Mouse (Mus musculus): ENCODE data around the gene Metrnl. TPM values are rescaled to one million over a fixed set of nuclear protein-coding genes. Genes with fewer than 3 reads are reported as not detected.

The Metrnl gene
- polyA plus RNA-seq, 1 experiment from 2014 or later, result 3.5 TPM

DNA sequence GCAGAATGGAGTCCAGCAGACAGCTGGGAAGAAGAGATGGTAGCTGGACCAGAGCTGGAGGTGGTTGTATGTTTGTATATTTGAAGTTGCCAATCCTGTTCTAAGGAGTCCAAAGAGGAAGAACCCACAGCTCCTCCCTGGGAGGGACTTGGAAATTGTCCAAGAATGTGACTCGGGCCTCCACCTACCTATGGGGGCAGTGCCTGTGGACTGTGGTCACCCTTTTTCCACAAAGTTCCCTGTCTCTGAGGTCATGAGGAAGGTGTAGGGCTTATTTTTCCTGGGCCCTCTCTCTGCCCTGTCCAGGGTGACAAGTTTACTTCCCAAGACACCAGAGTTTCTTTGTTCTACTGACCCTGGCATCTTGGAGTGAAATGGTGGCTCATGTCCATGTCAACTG, 39.6 kb downstream of the Metrnl start:
- ATAC-seq (ENCODE audit: low read depth) (no peak), DNase-seq (no peak)
- H3K9ac ChIP-seq, result no peak overlapping the region
- no peaks in the 10 kb centered on the region for H3K4me1 ChIP-seq (replicated peaks)
- no peaks in the 10 kb centered on the region for H3K9me3 ChIP-seq (replicated peaks)
- no peaks in the 10 kb centered on the region for H3K36me3 ChIP-seq
- no peaks in the 10 kb centered on the region for H3K27me3 ChIP-seq
- H3K27ac ChIP-seq, result no peak overlapping the region
- no peak overlapping the region for H3K4me3 ChIP-seq (replicated peaks)
- no peak overlapping the region for H3K4me2 ChIP-seq
- WGBS (ENCODE audit: insufficient replicate concordance), result 35% methylated on average over 1 of the region's 1 CpGs

GRCm38 (mm10) chr11:121741433-121741832, 40.1 kb downstream of the Metrnl start:
- no peak overlapping the region for H3K9ac ChIP-seq
- no peaks in the 10 kb centered on the region for H3K9me3 ChIP-seq (replicated peaks)
- H3K4me2 ChIP-seq, result no peak overlapping the region
- no peak for ATAC-seq (ENCODE audit: low read depth)
- no peak overlapping the region for H3K27ac ChIP-seq
- H3K27me3 ChIP-seq, result no peaks in the 10 kb centered on the region
- 44% methylated on average over 1 of the region's 1 CpGs for WGBS (ENCODE audit: insufficient replicate concordance)
- no peaks in the 10 kb centered on the region for H3K4me1 ChIP-seq (replicated peaks)
- no peaks in the 10 kb centered on the region for H3K36me3 ChIP-seq
- H3K4me3 ChIP-seq (replicated peaks), result no peak overlapping the region
- no peak for DNase-seq

- H3K9me3 ChIP-seq (replicated peaks), result no peaks in the 10 kb centered on the region
- no peak overlapping the region for H3K27ac ChIP-seq
- no peaks in the 10 kb centered on the region for H3K36me3 ChIP-seq
- H3K27me3 ChIP-seq, result no peaks in the 10 kb centered on the region
- H3K9ac ChIP-seq, result no peak overlapping the region
- no peak overlapping the region for H3K4me2 ChIP-seq
- no peaks in the 10 kb centered on the region for H3K4me1 ChIP-seq (replicated peaks)
- DNase-seq, result no peak
- H3K4me3 ChIP-seq (replicated peaks), result no peak overlapping the region
- 54% methylated on average over 1 of the region's 1 CpGs for WGBS (ENCODE audit: insufficient replicate concordance)
- ATAC-seq (ENCODE audit: low read depth), result no peak
Observed at GRCm38 (mm10) chr11:121743113-121743512, 41.8 kb downstream of the Metrnl start.

- no peaks in the 10 kb centered on the region for H3K4me1 ChIP-seq (replicated peaks)
- H3K4me3 ChIP-seq (replicated peaks), result no peak overlapping the region
- no peaks in the 10 kb centered on the region for H3K27me3 ChIP-seq
- ATAC-seq (ENCODE audit: low read depth), result no peak
- no peak for DNase-seq
- H3K36me3 ChIP-seq, result no peaks in the 10 kb centered on the region
- no peak overlapping the region for H3K4me2 ChIP-seq
- H3K9ac ChIP-seq, result no peak overlapping the region
- H3K27ac ChIP-seq, result no peak overlapping the region
- H3K9me3 ChIP-seq (replicated peaks), result no peaks in the 10 kb centered on the region
Observed at GRCm38 (mm10) chr11:121743915-121744628, 42.7 kb downstream of the Metrnl start.

DNA sequence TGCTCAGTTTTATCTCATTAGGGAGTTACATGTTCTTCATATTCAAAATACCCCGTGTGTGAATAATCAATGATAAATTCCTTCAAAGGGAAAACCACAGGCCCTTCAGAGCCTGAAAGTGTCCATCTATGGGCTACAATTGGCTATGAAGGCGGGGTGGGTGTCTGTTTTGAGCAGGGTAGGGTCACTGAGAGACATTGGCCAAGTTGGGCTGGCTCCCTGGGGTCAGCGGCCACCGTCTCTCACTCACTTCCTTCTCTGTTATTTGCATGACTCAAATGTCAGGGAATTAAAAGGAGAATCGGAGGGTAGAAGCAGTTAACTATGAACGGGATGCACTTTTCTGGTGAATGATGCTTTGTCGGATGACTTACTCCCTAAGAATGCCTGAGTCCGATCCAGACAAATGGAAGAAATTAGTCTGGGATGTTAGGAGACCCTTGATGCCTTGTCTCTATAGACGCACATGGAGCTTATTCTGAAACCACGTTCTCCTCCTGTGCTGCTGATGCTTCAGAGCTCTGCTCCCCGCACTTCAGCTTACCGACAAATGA, 45.7 kb downstream of the Metrnl start:
- ATAC-seq (ENCODE audit: low read depth) (no peak), DNase-seq (no peak)
- no peaks in the 10 kb centered on the region for H3K27me3 ChIP-seq
- WGBS (ENCODE audit: insufficient replicate concordance), result 63% methylated on average over 12 of the region's 12 CpGs
- H3K27ac ChIP-seq, result no peak overlapping the region
- no peak overlapping the region for H3K9ac ChIP-seq
- H3K4me2 ChIP-seq, result no peak overlapping the region
- H3K36me3 ChIP-seq, result no peaks in the 10 kb centered on the region
- no peaks in the 10 kb centered on the region for H3K9me3 ChIP-seq (replicated peaks)
- H3K4me1 ChIP-seq (replicated peaks), result no peaks in the 10 kb centered on the region
- H3K4me3 ChIP-seq (replicated peaks), result no peak overlapping the region

GRCm38 (mm10) chr11:121748003-121748684, 46.8 kb downstream of the Metrnl start:
- no peaks in the 10 kb centered on the region for H3K27me3 ChIP-seq
- no peak overlapping the region for H3K4me3 ChIP-seq (replicated peaks)
- ATAC-seq (ENCODE audit: low read depth) (no peak), DNase-seq (no peak)
- H3K4me2 ChIP-seq, result no peak overlapping the region
- H3K27ac ChIP-seq, result no peak overlapping the region
- 49% methylated on average over 5 of the region's 5 CpGs for WGBS (ENCODE audit: insufficient replicate concordance)
- H3K9me3 ChIP-seq (replicated peaks), result no peaks in the 10 kb centered on the region
- H3K9ac ChIP-seq, result no peak overlapping the region
- H3K36me3 ChIP-seq, result no peaks in the 10 kb centered on the region
- H3K4me1 ChIP-seq (replicated peaks), result no peaks in the 10 kb centered on the region

Other genes starting within 250 kb of the Metrnl start
- 22.2 and 23.0 TPM in 2 replicates for gene Tbcd, start 249.6 kb upstream of the Metrnl start, polyA plus RNA-seq (2015; fragmentation: Nextera tagmentation; extraction: Ambion mirVana)
- gene Zfp750, start 182.2 kb upstream of the Metrnl start, polyA plus RNA-seq (2015; fragmentation: Nextera tagmentation; extraction: Ambion mirVana), result 0.22 and 0.30 TPM in 2 replicates
- 1.9 and 2.1 TPM in 2 replicates for gene B3gntl1, start 28.4 kb upstream of the Metrnl start, polyA plus RNA-seq (2015; fragmentation: Nextera tagmentation; extraction: Ambion mirVana)
- not detected in 2 replicates for gene Ptchd3, start 128.7 kb downstream of the Metrnl start, polyA plus RNA-seq (2015; fragmentation: Nextera tagmentation; extraction: Ambion mirVana)